Mouse (Mus musculus) heart, postnatal 14 days (tissue): ENCODE measurements around the gene Ptprq. TPM values are rescaled to one million over a fixed set of nuclear protein-coding genes. Genes with fewer than 3 reads are reported as not detected.
A peak's percentile ranks its signal among the peaks of the same experiment; 100 is the strongest.

Source experiments
- DNase-seq, 2 experiments: peaks; one replicate each; pipeline ENCODE4 v3.0.0; 2021 to 2022
- intact Hi-C: fragments of 180-260 bp; cut with DNase I; formaldehyde crosslinking; loops from one replicate; pipeline ENCODE4 v1.15.1; 2025
- total RNA-seq, 2 experiments: library from RNA; stranded (reverse); gene quantifications; 2 replicates each; pipeline ENCODE4 v1.2.3; 2021

Ptprq gene
- total RNA-seq, 2 experiments from 2014 or later, result 0.10 to 0.22 TPM

DNA sequence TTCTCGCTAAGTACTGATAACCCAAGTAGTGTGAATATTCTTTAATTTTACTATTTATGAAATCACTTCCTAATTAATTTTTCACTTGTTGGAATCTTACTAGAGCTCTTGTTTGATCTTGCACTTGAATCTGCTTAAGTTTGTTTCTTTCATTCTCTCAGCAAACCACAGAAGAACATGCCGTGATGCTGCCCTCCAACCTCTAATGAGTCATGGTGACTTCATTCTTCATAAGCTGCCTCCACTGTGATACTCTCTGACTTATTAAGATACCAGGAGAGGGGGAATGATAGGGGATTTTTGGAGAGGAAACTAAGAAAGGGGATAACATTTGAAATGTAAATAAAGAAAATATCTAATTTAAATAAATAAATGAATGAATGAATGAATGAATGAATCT, 60.7 kb downstream of the Ptprq start:
- no peak for DNase-seq
- intact Hi-C loops, result no loop called here

DNA sequence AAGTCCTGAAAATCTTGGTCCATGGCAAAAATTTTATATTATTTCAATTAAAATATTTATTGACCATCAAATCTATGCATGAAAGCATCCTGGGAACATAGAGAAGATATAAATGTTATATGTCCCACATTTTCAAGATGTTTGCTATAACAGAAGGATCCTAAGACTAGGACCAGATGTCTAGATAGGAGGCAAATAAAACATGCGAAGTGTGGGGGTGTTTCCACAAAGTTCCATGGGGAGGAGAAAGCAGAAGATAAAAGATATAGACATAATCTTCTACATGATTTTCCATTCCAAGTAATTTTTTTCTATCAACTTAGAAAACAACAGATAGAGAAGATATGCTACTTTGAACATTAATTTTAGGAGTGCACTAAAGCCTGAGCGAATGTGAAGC, 70.2 kb downstream of the Ptprq start:
- intact Hi-C loops, result no loop called here
- no peak for DNase-seq

GRCm38 (mm10) chr10:107628104-107628503, 91.7 kb downstream of the Ptprq start:
- DNase-seq, result no peak
- intact Hi-C loops, result no loop called here

GRCm38 (mm10) chr10:107626648-107627047, 93.2 kb downstream of the Ptprq start:
- DNase-seq, result peak; percentile 3 to 33
- intact Hi-C loops, result no loop called here

DNA sequence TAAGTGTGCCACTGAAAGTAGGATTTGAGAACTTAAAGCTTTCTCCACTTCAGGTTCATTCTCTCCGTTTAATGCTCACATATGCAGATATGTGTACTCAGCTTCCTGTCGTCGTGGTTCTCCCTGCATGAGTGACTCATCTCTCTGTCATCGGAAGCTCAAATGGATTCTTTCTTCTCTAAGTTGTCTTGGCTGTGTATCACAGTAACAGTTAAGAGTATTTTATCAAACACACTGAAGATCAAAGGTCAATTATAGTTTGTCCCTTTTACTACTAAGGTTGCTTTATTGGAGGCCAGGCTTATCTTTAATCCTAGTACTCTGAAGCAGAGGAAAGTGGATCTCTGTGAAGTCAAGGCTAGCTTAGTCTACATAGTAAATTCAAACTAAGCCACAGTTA, 95.6 kb downstream of the Ptprq start:
- intact Hi-C loops, result no loop called here
- no peak for DNase-seq

DNA sequence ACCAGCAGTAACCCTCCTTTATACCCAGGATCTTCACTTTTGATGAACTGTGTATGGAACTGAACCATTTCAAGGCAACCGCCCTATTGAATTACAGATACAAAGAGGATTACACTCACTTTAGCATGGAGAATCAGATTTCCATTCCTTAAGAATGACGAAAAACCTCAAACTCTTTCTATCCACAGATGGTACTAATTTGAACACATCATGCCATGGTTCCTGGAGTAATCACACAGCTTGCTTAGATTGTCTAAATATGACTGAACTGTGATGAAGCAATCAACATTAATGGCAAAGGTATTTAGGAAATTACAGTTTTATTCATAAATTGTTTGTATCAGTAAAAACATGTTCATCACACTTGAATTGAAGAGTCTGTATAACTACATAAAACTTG, 104.4 kb downstream of the Ptprq start:
- DNase-seq, result no peak
- intact Hi-C loops, result no loop called here

GRCm38 (mm10) chr10:107601371-107601770, 118.5 kb downstream of the Ptprq start:
- intact Hi-C loops, result no loop called here
- no peak for DNase-seq

- DNase-seq, result no peak
- intact Hi-C loops, result no loop called here
These were observed 136.5 kb downstream of the Ptprq start for GRCm38 (mm10) chr10:107583360-107583759.

- intact Hi-C loops, result no loop called here
- no peak for DNase-seq
These were observed 150.8 kb downstream of the Ptprq start for GRCm38 (mm10) chr10:107569044-107569443.

DNA sequence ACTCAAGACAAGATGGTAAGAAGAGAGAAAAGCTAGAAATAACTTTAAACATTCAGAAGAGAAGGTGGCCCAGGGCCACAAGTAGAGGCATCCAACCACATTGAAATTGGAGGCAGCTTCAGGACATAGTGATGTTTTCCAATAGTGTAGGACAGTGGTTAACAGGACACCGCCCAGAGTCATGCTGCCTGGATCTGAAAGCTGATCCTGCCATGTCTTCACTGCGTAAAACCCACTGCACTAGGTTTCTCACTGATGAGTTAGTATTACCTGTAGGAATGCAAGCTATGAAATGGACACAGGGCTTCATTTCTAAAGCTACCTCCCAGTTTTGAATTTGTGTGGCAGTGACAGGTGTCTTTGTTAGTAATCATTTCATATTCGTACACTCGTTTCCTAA, 151.6 kb downstream of the Ptprq start:
- no peak for DNase-seq
- intact Hi-C loops, result no loop called here

DNA sequence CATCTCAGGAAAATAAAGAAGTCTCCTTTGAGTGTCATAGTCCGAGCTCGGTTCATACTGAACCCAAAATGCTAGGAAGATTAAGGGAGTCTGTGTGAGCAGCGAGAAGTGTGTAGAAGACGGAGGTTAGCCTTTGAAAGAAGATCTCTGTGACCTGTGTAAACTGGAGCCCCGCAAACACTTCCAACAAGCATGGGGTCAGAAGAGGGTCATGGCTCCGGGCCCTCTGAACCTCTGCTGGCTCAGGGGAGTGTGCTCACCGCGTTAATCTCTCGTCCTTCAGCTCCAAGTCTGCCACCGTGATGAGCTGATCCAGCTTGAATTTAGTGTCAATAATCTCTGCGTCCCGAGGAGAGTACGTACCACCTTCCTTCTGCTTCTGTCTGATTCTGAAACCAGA, 157.0 kb downstream of the Ptprq start:
- intact Hi-C loops, result no loop called here
- DNase-seq, result no peak

DNA sequence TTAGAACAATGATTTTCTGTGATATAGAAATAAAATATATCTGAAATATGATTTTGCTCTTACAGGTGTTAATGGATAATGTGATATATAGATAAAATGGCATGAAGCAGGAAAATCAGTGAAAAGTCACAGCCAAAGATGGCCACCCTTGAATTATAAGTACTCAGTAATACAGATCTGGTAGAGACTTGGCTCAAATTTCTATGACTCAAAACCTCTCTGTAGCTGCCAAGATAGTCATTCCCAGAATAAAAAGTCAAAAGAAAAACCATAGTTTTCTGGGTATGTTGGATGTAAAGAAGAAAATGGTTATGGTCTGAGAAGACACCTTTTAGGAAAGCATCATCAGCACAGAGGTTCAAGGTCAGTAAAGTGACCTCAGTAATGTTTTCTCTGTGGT, 159.0 kb downstream of the Ptprq start:
- intact Hi-C loops, result no loop called here
- DNase-seq, result no peak

GRCm38 (mm10) chr10:107543026-107543425, 176.8 kb downstream of the Ptprq start:
- DNase-seq, result no peak
- intact Hi-C loops, result no loop called here

GRCm38 (mm10) chr10:107528758-107529157, 191.1 kb downstream of the Ptprq start:
- intact Hi-C loops, result no loop called here
- DNase-seq, result no peak

DNA sequence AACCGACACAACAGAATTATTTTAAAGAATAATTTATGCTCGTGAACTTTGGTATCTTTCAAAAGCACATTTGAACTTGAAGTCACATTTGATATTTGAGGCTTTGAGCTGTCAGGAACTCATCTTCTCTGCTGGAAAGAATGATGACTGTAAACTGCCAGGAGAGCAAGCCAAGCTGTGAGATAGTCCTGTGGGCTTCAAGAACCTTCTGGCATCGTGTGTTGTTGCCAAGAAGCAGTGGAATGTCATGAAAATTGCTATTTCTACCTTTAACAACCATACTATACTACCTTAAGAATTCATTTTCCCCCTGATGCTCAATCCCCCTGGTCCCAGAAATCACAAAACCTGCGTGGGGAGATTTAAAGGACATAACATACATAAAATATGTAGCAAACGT, 200.6 kb downstream of the Ptprq start:
- intact Hi-C loops, result no loop called here
- no peak for DNase-seq

DNA sequence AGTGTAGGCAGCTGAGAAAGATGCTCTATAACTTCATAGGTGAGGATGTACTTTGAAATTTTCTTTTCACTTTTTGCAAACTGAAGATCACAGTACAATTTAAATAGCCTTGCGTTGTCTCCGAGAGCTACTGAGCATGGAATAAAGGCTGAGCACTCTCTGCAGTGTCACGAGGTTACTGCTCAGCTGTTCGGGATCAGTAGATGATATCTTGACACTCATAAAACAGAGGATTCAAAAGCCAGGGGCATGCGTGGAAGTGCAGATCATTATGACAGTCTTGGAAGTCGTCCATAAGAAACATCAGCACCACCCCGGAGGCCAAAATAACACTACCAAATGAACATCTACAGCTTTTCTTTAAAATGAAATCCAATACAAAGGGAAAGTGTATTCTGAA, 203.2 kb downstream of the Ptprq start:
- intact Hi-C loops, result no loop called here
- no peak for DNase-seq

- intact Hi-C loops, result no loop called here
- no peak for DNase-seq
These were observed 205.1 kb downstream of the Ptprq start for GRCm38 (mm10) chr10:107514735-107515134.

DNA sequence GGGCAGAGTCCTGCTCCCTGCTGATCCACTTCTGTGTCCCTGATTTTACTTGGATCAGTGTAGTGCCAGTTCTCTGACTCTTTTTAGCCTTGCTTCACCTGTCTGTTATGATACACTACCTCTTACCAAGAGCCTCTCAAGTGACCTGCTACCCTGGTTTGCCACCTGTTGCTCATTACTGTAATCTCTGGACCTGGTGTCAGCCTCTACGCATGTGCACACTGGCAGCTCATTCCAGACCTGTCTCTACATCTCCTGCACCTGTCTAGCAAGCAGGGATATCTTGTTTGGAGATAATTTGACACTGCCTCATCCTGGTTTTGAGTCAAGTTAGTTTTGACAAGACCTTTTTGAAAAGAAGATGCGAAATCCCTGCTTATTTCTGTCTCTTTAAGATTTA, 213.5 kb downstream of the Ptprq start:
- no peak for DNase-seq
- intact Hi-C loops, result no loop called here

DNA sequence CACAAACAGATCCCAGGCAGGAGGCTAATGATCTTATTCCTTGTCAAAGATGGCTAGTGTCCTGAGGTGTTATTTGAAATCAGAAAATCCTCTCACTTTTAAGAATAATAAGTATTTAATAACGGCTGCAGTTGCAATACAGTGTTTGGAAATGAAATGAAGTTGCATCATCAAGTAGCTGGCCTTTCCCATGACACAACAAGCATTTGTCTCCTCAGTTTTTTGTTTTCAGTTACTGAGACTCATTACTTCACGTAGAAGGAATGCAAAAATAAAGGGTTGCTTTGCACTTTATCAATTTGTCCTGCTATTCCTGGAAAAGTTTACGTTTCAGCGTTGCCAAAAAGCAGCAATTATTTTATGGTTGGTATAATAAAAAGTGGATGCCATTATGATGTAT, 216.4 kb downstream of the Ptprq start:
- no peak for DNase-seq
- intact Hi-C loops, result no loop called here

DNA sequence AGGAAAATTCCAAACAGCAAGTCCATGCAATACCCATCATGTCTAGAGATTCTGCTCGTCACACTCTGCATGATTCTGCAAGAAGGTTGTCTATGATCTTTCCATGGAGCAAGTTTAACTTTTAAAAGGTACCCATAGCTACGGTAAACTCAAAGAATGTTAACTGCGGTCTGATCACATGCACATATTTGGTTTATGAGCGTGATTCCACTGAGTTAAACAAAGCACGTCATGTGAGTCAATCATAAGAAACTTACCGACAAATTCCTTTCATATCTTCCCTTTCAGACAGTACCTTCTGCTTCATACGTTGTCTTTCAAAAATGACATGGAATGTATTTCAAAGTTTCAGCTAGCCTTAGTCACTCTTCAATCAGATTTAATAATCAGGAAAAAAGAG, 217.7 kb downstream of the Ptprq start:
- intact Hi-C loops, result no loop called here
- DNase-seq, result no peak

DNA sequence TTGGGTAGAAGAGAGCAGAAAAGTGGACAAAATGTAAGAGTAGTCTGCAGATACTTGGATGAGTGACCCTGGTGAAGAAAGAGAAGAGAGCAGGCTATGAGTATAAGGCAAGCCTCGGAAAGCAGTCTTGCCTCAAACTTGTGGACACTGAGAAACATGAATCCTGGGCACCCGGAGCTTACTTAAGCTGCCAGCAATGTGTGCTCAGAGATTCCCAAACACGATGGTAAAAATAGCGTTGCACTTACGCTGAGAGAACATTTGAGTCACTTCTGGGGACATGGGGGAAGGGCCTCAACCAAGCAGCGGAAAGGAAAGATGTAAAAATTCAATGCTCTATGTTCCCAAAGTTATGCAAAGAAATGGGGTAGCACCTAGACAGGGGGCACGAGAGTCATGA, 220.2 kb downstream of the Ptprq start:
- DNase-seq, result peak in 1 of 2 experiments; percentile 21
- intact Hi-C loops, result no loop called here

- DNase-seq, result no peak
- intact Hi-C loops, result no loop called here
These were observed 223.4 kb downstream of the Ptprq start for GRCm38 (mm10) chr10:107496402-107496801.

DNA sequence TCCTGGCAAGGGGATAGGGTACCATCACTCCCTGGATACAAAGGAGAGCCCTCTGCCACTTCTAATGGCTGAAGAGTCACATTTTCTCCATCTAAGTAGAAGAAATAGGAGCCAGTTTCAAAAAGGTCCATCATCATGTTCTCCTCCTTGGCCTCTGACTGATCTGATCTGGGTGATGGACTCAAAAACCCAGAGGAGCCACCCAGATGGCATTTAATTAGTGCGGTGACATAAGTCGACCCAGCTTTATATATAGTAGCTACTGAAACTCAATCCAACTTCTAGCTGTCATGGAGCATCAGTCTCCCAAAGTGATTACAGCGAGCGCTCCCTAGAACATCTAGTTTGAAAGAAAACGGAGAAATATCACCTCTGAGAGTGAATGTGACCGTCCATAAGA, 225.3 kb downstream of the Ptprq start, which contains the start of gene Myf6:
Gene Myf6 (minus strand): TSS at position 170 of the 400 bp plus-strand sequence.
- DNase-seq, result no peak
- intact Hi-C loops, result no loop called here
